Mouse (Mus musculus): ENCODE results near the gene Wnt2b. TPM values are rescaled to one million over a fixed set of nuclear protein-coding genes. Genes with fewer than 3 reads are reported as not detected.

Wnt2b gene
- polyA plus RNA-seq, 1 experiment from 2014 or later = 3.4 TPM

DNA sequence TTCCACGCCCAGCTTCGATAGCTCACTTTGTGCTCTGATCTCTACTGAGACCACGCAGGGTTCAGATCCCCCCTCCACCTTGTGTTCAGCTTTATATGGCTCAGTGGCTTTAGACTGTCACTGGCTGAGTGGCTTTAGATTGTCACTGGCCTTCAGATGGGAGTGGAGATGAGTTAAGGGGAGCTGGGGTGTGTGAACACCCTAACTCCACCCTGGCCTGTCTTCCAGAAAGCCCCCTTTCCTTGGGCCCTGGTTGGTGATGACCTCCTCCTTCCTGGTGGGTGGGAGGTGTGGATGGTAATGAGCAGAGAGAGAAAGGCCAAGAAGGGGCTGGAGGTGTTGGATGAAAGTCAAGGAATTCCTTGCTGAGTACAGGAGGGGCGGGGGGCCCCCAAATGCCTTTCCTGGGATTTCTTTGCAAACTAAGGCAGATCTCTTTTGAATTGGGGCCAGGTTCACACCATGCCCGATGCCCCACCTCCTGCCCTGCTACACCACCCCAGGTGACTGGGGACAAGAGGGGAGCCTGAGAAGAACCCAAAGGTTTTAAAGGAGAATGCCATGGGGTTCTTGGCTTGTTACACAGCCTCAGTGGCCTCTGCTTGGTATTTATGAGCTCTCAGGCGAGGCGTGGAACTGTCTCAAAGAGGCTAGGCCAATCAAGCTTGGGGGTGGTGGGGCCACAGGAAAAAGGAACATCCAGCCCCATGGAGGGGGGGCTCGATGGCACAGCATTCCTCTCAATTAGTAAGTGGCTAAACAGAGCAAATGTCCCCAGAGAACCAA lies 3.5 kb upstream of the Wnt2b start:
- 55% methylated on average over 8 of the region's 8 CpGs for WGBS
- Histone ChIP-seq H3K27me3 (ENCODE audit: insufficient read depth, low read length) (peaks cover 20% of the 10 kb centered on the region), H3K4me3 (ENCODE audit: low read depth, low read length) (no peak overlapping the region), H3K4me2 (no peak overlapping the region), H3K9ac (no peak overlapping the region), H3K9me3 (ENCODE audit: low read depth, low read length) (no peaks in the 10 kb centered on the region), H3K36me3 (ENCODE audit: insufficient read depth) (no peaks in the 10 kb centered on the region), H3K27ac (ENCODE audit: low read depth) (no peak overlapping the region), H3K4me1 (ENCODE audit: insufficient read depth) (peaks cover 26% of the 10 kb centered on the region; the same call in 1 of the 2 replicates)
- no peak for TF ChIP-seq CTCF (IDR thresholded peaks at IDR 0.05; ENCODE audit: low read depth)
- no peak for DNase-seq
- ATAC-seq (ENCODE audit: insufficient read depth) = no peak

DNA sequence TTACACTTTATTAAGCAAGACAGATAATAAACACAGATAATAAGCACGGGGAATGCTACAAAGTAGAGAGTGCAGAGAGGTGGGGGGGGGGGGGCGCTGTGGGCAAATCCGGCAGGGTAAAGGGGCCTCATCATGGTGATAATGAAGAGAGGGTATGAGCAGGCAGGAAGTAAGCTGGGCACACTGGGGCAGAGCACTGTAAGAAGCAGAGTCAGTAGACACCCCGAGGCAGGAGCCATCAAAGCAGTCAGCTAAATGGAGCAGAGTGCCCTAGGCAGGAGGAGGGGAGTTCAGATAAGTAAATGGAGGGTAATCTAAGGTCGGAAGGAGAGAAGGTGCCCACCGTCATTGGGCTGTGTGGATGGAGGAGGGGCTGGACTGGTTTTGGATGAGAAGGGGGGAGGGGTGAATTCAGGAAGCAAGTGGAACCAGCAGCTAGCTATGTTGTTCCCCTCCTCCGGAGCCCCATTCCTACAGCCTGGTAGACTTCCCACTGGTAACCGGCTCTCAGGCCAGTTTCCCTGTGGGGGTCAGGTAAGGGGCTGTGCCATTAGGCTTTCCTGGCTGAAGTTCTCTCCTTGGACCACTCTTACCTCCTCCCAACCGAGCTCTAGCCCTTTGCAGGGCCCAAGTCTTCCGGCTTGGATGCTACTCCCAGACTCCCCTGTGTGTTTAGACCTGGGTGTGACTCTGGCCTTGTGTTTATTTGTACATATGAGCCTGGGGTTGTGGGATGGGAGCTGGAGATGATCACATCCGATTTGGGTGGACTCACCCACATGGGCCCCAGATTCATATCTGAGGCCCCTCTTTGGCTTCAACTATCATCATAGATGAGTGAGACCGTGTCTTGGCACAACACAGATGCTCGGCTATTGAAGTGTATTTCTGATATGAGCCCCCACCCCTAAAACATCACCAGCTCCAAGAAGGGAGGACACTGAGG lies 1.9 kb upstream of the Wnt2b start:
- Histone ChIP-seq H3K27ac (ENCODE audit: low read depth) (peak overlapping the region; percentile 78), H3K9me3 (ENCODE audit: low read depth, low read length) (no peaks in the 10 kb centered on the region), H3K9ac (no peak overlapping the region), H3K27me3 (ENCODE audit: insufficient read depth, low read length) (peaks cover 20% of the 10 kb centered on the region), H3K4me2 (peak overlapping the region; percentile 21; the same call in 1 of the 2 replicates), H3K36me3 (ENCODE audit: insufficient read depth) (no peaks in the 10 kb centered on the region), H3K4me3 (ENCODE audit: low read depth, low read length) (no peak overlapping the region), H3K4me1 (ENCODE audit: insufficient read depth) (peaks cover 25% of the 10 kb centered on the region; the same call in 1 of the 2 replicates)
- TF ChIP-seq CTCF (IDR thresholded peaks at IDR 0.05; ENCODE audit: low read depth) = no peak
- ATAC-seq (ENCODE audit: insufficient read depth) (peak; percentile 10; the same call in 1 of the 2 replicates), DNase-seq (no peak)
- 15% methylated on average over 13 of the region's 13 CpGs for WGBS

DNA sequence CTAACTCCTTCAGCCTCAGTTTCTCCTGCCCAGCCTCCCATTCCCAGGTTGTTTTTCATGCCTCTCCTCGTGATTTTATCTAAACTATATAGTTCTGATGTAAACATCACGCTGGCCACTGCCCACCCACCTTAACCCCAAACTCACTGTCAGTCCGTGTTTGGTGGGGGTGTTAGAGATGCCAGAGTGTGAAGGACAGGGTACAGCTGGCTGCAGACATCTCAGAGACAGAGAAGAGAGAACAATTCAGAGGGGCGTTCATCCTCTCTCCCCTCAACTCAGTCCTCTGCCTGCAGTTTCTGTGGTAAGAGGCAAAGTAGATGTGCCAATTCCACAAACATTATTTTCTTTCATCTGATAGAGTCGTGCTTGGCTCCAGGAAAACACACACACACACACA lies 1.1 kb upstream of the Wnt2b start:
- Histone ChIP-seq H3K27me3 (ENCODE audit: insufficient read depth, low read length) (peaks cover 20% of the 10 kb centered on the region), H3K27ac (ENCODE audit: low read depth) (peak overlapping the region; percentile 78), H3K36me3 (ENCODE audit: insufficient read depth) (no peaks in the 10 kb centered on the region), H3K4me1 (ENCODE audit: insufficient read depth) (peaks cover 22% of the 10 kb centered on the region; the same call in 1 of the 2 replicates), H3K9ac (no peak overlapping the region), H3K4me3 (ENCODE audit: low read depth, low read length) (no peak overlapping the region), H3K4me2 (peak overlapping the region; percentile 78), H3K9me3 (ENCODE audit: low read depth, low read length) (no peaks in the 10 kb centered on the region)
- no peak for TF ChIP-seq CTCF (IDR thresholded peaks at IDR 0.05; ENCODE audit: low read depth)
- under 1% methylated on average over 5 of the region's 5 CpGs for WGBS
- ATAC-seq (ENCODE audit: insufficient read depth) = peak; percentile 61; the same call in 1 of the 2 replicates
- DNase-seq = peak; percentile 83

DNA sequence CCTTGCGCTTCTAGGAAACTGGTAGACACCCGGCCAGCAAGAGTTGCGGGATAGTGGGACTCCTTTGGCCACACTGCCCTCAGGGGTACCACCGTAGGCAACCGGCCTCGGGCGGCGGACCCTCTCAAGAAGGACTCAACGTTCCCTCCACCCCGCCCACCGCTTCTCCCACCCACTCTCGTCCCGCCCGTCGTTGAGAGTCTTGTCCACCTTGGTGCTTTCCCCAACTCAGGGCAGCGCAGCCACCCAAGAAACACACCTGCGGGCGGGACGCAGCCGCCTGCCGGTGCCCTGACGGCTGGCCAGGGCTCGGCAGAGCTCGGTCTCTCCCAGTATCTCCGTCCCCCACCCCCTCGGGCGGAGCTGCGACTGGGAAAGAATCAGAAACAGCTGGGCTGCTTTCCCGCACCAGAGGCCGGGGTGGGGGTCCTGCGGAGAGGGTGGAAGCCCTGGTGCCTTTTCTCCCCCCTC lies 455 bp upstream of the Wnt2b start:
- ATAC-seq (ENCODE audit: insufficient read depth) (peak; percentile 47), DNase-seq (peak; percentile 80)
- H3K4me2 ChIP-seq = peak overlapping the region; percentile 78
- peak overlapping the region; percentile 78 for H3K27ac ChIP-seq (ENCODE audit: low read depth)
- TF ChIP-seq CTCF (IDR thresholded peaks at IDR 0.05; ENCODE audit: low read depth) = no peak
- no peaks in the 10 kb centered on the region for H3K36me3 ChIP-seq (ENCODE audit: insufficient read depth)
- H3K9ac ChIP-seq = peak overlapping the region; percentile 55
- WGBS = 1% methylated on average over 31 of the region's 31 CpGs
- peaks cover 18% of the 10 kb centered on the region; the same call in 1 of the 2 replicates for H3K4me1 ChIP-seq (ENCODE audit: insufficient read depth)
- H3K27me3 ChIP-seq (ENCODE audit: insufficient read depth, low read length) = peaks cover 20% of the 10 kb centered on the region
- H3K9me3 ChIP-seq (ENCODE audit: low read depth, low read length) = no peaks in the 10 kb centered on the region
- peak overlapping the region; percentile 52 for H3K4me3 ChIP-seq (ENCODE audit: low read depth, low read length)

DNA sequence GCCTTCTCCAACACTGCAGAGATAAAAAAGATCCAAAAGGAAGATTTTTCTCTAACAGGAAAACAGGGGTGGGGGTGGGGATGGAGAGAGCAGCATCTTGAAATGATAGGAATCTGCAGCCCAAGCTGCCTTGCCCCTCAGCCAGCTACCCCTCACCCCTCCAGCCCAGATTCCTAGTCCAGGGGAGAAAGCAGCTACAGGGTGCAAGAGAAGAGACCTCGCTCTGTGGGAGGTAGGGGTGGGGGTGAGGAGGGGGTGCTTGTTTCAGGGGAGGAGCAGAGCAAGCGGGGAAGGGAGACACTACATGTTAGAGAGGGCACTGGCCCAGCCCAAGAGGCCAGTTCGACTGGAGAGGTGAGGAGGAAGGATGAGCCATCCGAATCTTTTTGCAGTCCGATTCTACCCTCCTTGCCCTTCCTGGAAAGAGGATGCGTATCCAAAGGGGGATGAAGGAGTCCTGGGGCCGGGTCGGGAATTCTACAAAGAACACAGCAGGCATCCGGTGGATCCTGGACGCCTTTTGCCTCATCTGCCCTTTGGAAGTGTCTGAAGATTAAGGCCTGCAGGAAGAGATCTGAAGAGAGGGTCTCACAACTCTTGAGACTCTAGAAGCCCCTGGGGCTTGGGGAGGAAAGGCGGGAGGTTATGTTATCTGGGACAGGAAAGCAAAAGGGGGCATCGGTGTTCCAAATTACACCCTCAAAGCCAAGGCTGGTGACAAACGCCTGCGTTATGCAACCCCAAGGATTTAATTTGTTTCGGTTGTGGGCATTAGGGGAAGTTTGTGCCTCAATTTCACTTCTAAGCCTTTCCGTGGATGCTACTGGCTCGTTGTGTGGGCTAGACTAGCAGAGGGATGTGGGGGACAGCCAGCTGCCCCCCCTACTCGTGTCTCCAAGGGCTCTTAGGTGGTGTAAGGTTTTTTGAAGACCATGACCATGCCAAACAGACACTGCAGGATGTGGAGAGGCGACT lies 1.4 kb downstream of the Wnt2b start:
- Histone ChIP-seq H3K27ac (ENCODE audit: low read depth) (peak overlapping the region; percentile 26; the same call in 1 of the 2 replicates), H3K27me3 (ENCODE audit: insufficient read depth, low read length) (peaks cover 20% of the 10 kb centered on the region), H3K4me3 (ENCODE audit: low read depth, low read length) (peak overlapping the region; percentile 52), H3K4me1 (ENCODE audit: insufficient read depth) (peaks cover 18% of the 10 kb centered on the region; the same call in 1 of the 2 replicates), H3K9me3 (ENCODE audit: low read depth, low read length) (no peaks in the 10 kb centered on the region), H3K36me3 (ENCODE audit: insufficient read depth) (no peaks in the 10 kb centered on the region), H3K9ac (peak overlapping the region; percentile 55; the same call in 1 of the 2 replicates), H3K4me2 (peak overlapping the region; percentile 78)
- 12% methylated on average over 19 of the region's 19 CpGs for WGBS
- TF ChIP-seq CTCF (IDR thresholded peaks at IDR 0.05; ENCODE audit: low read depth) = no peak
- DNase-seq (no peak), ATAC-seq (ENCODE audit: insufficient read depth) (no peak)

DNA sequence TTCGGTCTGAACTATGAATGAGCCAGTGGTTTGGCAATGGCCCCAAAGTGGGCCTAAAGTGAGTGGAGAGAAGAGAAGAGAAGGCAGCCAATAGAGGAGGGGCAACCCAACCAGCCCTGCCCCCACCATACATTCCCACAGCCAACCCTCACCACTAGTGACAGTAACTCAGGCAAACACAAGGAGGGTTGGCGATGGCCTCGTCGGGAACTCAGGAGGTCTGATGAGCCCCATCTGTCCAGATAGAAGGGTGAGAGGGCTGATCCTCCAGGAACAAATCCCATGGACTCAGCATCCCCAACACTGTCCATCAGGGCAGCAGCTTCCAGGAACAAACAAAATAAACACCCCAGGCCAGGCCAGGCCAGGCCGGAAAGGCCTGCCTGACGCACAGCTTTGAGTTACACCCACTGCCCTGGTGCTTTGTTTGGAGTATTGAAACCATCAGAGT lies 5.6 kb downstream of the Wnt2b start:
- DNase-seq (peak; percentile 78), ATAC-seq (ENCODE audit: insufficient read depth) (peak; percentile 75)
- 31% methylated on average over 6 of the region's 6 CpGs for WGBS
- Histone ChIP-seq H3K4me2 (no peak overlapping the region), H3K27me3 (ENCODE audit: insufficient read depth, low read length) (peaks cover 4% of the 10 kb centered on the region; the same call in 1 of the 2 replicates), H3K27ac (ENCODE audit: low read depth) (peak overlapping the region; percentile 51; the same call in 1 of the 2 replicates), H3K9ac (no peak overlapping the region), H3K4me3 (ENCODE audit: low read depth, low read length) (no peak overlapping the region), H3K4me1 (ENCODE audit: insufficient read depth) (0 out of 2 replicates have a peak, but pooled peaks cover 3% of the 10 kb centered on the region), H3K36me3 (ENCODE audit: insufficient read depth) (peaks cover 16% of the 10 kb centered on the region), H3K9me3 (ENCODE audit: low read depth, low read length) (no peaks in the 10 kb centered on the region)
- no peak for TF ChIP-seq CTCF (IDR thresholded peaks at IDR 0.05; ENCODE audit: low read depth)

All from lung, embryonic 14.5 days (tissue).